Mouse (Mus musculus): Measurements from ENCODE around the gene Olfr102.

Gene Olfr102

GRCm38 (mm10) chr17:37316954-37317353 lies at the start of gene Olfr102:
Gene Olfr102 (minus strand): TSS chr17:37317054.
- no peak for DNase-seq (ENCODE audit: low read depth, low spot score)

DNA sequence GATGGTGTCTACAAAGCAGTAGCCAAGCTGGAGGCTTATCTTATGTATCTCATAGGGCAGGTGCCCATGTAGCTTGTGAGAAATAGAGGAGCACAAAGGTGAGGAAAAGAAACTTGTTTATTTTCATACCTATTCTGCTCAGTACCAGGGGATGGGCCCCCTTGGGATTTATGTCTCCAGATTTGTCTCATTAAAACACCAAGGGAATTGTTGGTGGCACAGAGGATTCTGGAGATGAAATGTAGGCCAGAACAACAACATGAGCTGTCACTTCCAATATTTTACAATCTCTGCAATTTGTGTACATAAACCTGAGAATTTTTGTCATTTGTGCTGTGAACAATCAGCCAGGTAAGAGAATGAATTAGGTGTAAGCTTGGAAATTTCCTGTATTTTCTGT lies 42.4 kb upstream of the Olfr102 start, which contains the start of gene Olfr104-ps:
TSS of gene Olfr104-ps (plus strand) at position 301 of the 400 bp plus-strand sequence.
- DNase-seq (ENCODE audit: low read depth, low spot score): no peak

DNA sequence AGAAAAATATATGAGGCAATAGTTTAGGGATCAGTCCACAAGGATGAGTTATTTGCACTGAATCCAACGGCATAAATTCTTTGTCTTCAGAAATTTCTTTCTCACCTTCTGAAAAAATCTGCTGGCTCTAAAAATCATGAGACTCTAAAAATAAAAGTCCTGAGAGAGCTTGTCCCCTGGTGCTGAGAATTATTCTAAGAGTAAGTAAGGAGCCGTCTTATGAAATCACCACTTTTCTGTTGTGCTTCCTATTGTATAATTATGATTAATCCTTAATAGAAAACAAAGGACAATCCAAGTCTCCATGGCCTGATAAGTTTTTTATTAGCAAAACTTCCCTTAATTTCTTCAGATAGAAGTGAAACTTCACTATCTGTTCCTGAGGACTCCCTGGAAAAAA lies 22.7 kb upstream of the Olfr102 start, which contains the start of gene Olfr103:
TSS of gene Olfr103 (minus strand) at position 101 of the 400 bp plus-strand sequence.
- DNase-seq (ENCODE audit: low read depth, low spot score): no peak

DNA sequence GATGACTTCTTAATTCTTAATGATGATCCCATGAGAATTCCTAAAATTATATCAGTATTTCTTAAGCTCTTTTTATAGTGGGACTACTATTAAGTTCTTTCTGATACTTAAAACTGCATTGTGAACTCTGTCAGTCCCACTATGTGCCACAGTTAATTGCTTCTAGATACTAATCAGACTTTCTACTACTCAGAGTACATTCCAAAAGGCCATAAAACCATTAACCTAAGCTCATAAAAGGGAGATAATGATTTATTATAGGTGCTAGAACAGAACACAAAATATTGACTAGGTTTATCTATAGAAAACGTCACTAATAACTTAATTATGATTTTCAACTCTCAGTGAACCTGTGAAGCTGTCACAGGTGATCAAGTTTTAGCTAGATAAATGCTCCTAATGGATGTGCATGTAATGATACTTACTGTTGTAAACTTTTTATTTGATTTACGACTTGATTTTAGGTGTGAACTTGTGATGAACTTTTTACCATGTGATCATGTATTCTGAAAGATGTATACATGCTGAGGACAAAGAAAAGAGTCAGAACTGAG lies 6.6 kb downstream of the Olfr102 start:
- no peak for DNase-seq (ENCODE audit: low read depth, low spot score)

DNA sequence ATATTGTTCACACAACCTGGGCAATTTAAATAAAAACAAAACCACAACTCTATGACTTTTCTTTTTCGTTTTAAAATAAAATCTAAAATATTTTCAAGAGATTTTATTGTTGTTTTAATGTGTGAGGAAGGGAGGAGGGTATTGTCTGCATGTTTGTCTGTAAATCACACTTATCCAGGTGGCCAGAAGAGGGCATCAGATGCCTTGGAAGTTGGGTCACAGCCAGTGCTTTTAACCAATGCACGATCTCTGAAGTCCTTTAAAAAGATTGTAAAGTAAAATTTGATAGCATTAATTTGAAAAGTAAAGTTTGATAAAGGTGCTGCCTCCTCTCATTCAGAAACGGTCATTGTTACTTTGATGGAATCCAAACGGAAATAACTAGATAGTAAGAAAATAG lies 8.4 kb downstream of the Olfr102 start:
- peak; percentile 32 for DNase-seq (ENCODE audit: low read depth, low spot score)

GRCm38 (mm10) chr17:37304213-37304612 lies 12.6 kb downstream of the Olfr102 start, which contains the start of gene Olfr101:
Gene Olfr101 (minus strand): TSS chr17:37304313.
- no peak for DNase-seq (ENCODE audit: low read depth, low spot score)

DNA sequence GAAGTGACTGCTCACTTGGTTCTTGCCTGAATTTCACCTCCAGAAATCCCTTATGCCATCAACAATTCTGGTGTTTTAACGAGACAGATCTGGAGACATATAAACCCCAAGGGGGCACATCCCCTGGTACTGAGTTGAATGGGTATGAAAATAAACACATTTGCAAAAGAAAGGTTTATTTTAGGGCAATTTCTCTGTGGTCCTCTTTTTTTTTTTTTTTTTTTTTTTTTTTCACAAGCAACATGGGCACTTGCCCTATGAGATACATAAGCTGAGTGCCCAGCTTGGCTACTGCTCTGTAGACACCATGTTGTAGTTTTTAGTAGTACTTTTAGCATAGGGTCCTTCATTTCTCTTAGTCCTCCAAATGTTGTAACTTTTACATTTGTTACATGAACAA lies 33.5 kb downstream of the Olfr102 start, which contains the start of gene Olfr99:
TSS of gene Olfr99 (minus strand) at position 101 of the 400 bp plus-strand sequence.
- no peak for DNase-seq (ENCODE audit: low read depth, low spot score)

GRCm38 (mm10) chr17:37280331-37280730 lies 36.5 kb downstream of the Olfr102 start:
- no peak for DNase-seq (ENCODE audit: low read depth, low spot score)

DNA sequence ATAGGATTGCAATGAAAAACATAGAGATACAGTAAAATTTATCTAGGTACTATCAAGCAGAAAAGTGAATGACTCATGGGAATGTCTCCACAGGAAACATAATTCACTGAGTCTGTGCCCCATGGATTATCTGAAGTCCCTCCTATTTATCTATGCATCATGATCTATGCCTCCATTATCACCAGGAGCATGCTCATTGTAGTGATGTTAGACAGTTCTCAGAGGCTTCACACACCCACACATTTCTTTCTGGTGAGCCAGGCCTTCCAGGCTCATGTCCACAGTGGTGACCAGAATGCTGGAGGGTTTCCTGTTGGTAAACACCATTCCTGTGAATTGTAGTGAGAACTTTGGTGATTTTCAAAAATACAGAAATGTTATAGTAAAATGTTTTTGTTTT lies 40.3 kb downstream of the Olfr102 start:
- no peak for DNase-seq (ENCODE audit: low read depth, low spot score)

DNA sequence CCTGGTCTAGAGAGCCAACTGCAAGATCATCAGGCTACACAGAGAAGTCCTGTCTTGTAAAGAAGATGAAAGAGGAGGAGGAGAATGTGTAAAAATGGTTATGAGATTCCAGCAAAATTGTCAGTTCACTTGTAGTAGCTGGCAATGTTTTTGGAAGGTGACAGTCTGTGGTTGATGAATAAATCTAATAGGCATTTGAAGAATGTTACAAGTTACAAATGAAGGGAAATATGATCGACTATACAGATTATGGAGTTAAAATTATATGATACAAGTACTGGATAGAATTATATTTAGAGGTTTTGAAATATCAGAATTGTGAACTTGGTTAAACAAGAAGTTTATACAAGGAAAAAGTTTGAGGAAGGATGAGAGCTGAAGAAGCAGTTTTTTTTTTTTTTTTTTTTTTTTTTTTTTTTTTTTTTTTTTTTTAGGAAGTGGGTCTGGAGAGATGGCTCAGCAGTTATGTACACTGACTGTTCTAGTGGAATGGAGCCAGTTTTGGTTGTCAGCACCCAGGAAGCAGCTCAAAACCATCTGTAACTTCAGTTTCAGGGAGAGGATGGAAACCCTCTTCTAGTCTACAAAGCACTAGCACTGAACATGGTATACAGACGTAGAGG lies 41.1 kb downstream of the Olfr102 start:
- no peak for DNase-seq (ENCODE audit: low read depth, low spot score)

GRCm38 (mm10) chr17:37270702-37271092 lies 46.2 kb downstream of the Olfr102 start:
- DNase-seq (ENCODE audit: low read depth, low spot score): peak; percentile 7

GRCm38 (mm10) chr17:37270058-37270701 lies 46.7 kb downstream of the Olfr102 start, which contains the start of gene H2-M3:
Gene H2-M3 (plus strand): TSS chr17:37270220.
- DNase-seq (ENCODE audit: low read depth, low spot score): peak; percentile 87

- DNase-seq (ENCODE audit: low read depth, low spot score): no peak
Measured at GRCm38 (mm10) chr17:37263626-37264025, 53.2 kb downstream of the Olfr102 start, which contains the start of gene Olfr98. Gene Olfr98 (minus strand): TSS chr17:37263749.
